Mouse (Mus musculus) lung, postnatal 0 days (tissue): ENCODE results near the gene Cxcr6. TPM values are rescaled to one million over a fixed set of nuclear protein-coding genes. Genes with fewer than 3 reads are reported as not detected.

Experiments
- ATAC-seq: fragments of 200-750 bp; cut with Nextera tagmentation; 2 replicates; pipeline ENCODE4 v1.8.0; 2017; ENCODE audit warnings: moderate library complexity
- DNase-seq: peaks from one replicate; pipeline ENCODE4 v3.0.0-alpha.2; 2016; ENCODE audit warnings: low spot score
- H3K27ac ChIP-seq: fragments of 300-500 bp; sonication (generic); 2 replicates; pipeline ENCODE4 v1.5.1; 2014; ENCODE audit warnings: antibody characterized with exemption, mild to moderate bottlenecking, low read length, mixed read lengths
- H3K27me3 ChIP-seq: fragments of 300-500 bp; sonication (generic); replicated peaks from 2 replicates; pipeline ENCODE4 v1.6.1; 2014; ENCODE audit warnings: low read length, mixed read lengths; ENCODE audit not compliant: insufficient read depth
- H3K36me3 ChIP-seq: fragments of 300-500 bp; sonication (generic); 2 replicates; pipeline ENCODE4 v1.6.1; 2014; ENCODE audit warnings: low read length, mixed read lengths; ENCODE audit not compliant: insufficient read depth
- H3K4me1 ChIP-seq: fragments of 300-500 bp; sonication (generic); 2 replicates; pipeline ENCODE4 v1.6.1; 2014; ENCODE audit warnings: antibody characterized with exemption, low read depth, low read length, mixed read lengths; ENCODE audit not compliant: insufficient read depth
- H3K4me2 ChIP-seq: fragments of 300-500 bp; sonication (generic); replicated peaks from 2 replicates; pipeline ENCODE4 v1.6.1; 2014; ENCODE audit warnings: low read depth, mild to moderate bottlenecking, low read length, moderate library complexity, mixed read lengths
- H3K4me3 ChIP-seq: fragments of 300-500 bp; sonication (generic); 2 replicates; pipeline ENCODE4 v1.5.1; 2014; ENCODE audit warnings: low read depth, low read length
- H3K9ac ChIP-seq: fragments of 300-500 bp; sonication (generic); replicated peaks from 2 replicates; pipeline ENCODE4 v1.6.1; 2014; ENCODE audit warnings: low read depth, mild to moderate bottlenecking
- H3K9me3 ChIP-seq: fragments of 300-500 bp; sonication (generic); 2 replicates; pipeline ENCODE4 v1.6.1; 2016; ENCODE audit warnings: low read length, mixed read lengths
- CTCF ChIP-seq: IDR thresholded peaks from 2 replicates; pipeline ENCODE4 v1.5.1; 2016; ENCODE audit warnings: antibody characterized with exemption, mild to moderate bottlenecking
- EP300 ChIP-seq: IDR thresholded peaks from 2 replicates; pipeline ENCODE4 v1.6.1; 2016; ENCODE audit warnings: antibody characterized with exemption, mild to moderate bottlenecking, control low read depth
- WGBS: fragments of 180-500 bp; shearing (Covaris S2); extraction: QIAGEN DNeasy Blood & Tissue Kit; methylation state at CpG from one replicate; pipeline ENCODE4 v1.1.7; 2014; 5-methylcytosine and 5-hydroxymethylcytosine counted together
- polyA plus RNA-seq: library from polyadenylated mRNA; unstranded; fragments of >200 nt; fragmentation: Nextera tagmentation; extraction: Ambion mirVana; gene quantifications from 2 replicates; pipeline ENCODE4 v1.2.1, GENCODE M21; 2015

Cxcr6 gene
- polyA plus RNA-seq, 1 experiment from 2014 or later, result 0.49 TPM

DNA sequence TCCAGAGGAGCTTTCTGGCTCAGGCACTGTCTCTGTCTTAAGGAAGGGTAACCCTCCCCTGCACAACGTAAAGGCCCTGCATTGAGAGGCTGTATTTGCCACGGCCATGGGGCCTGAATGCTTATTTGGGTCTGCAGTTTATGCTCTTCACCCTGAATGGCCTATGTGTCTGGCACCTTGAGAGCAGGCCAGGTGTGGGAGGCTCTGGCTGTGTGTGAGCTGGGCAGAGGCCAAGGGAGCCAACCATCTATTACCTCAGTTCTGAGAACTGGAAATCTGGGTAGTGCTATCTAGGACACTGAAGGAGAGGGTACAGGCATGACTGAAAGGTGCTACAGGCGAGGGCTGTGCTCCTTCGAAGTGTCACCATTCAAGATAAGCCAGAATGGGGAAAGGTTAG, 8.5 kb downstream of the Cxcr6 start:
- Histone ChIP-seq H3K9me3 (no peaks in the 10 kb centered on the region), H3K36me3 (peaks cover 46% of the 10 kb centered on the region), H3K4me1 (no peaks in the 10 kb centered on the region), H3K4me3 (no peak overlapping the region), H3K27me3 (no peaks in the 10 kb centered on the region), H3K9ac (no peak overlapping the region), H3K27ac (no peak overlapping the region), H3K4me2 (no peak overlapping the region)
- DNase-seq (no peak), ATAC-seq (no peak)
- TF ChIP-seq CTCF (no peak), EP300 (no peak)
- WGBS, result 75% methylated on average over 4 of the region's 4 CpGs

DNA sequence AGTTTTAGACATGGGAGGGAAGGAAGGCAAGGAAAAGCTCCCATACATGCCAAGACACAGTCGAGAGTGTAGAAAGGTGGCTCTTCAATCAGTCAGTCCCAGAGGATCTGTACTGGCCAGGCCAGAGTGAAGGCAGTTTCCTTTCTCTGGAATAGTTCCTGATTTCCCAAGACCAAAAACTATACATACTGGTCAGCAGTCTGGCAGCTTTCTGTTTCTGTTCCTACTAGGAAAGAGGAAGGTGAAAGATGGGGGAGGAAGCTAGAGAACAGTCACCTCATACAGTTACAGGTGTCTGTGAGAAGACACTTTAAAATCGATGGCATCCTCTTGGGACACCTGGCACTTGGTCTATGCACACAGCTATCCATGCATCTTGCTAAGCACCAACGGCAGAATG, 9.2 kb downstream of the Cxcr6 start:
- 79% methylated on average over 3 of the region's 3 CpGs for WGBS
- H3K9me3 ChIP-seq, result no peaks in the 10 kb centered on the region
- no peaks in the 10 kb centered on the region for H3K4me1 ChIP-seq
- H3K27ac ChIP-seq, result no peak overlapping the region
- peak; percentile 28 for DNase-seq
- no peak overlapping the region for H3K4me2 ChIP-seq
- no peak overlapping the region for H3K4me3 ChIP-seq
- peaks cover 41% of the 10 kb centered on the region for H3K36me3 ChIP-seq
- no peak for ATAC-seq
- H3K27me3 ChIP-seq, result no peaks in the 10 kb centered on the region
- no peak overlapping the region for H3K9ac ChIP-seq
- TF ChIP-seq EP300 (no peak), CTCF (no peak)

DNA sequence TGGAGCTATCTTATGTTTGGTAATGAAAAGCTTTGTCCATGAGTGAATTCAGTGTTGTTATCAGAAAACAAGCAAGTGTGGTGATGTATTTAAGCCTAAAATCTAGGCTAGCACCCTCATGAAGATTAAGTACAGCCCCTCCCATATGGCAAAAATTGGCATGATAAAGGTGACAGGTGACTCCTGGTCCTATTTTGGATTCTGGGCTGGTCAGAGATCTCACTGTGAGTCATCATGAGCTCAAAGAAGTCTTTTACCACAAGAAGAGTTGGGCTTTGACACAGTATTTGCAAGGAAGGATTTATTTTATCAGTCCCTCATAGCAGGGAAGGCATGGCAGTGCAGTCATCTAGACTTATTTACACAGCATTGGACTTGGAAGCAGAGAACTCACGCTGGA, 9.7 kb downstream of the Cxcr6 start:
- Histone ChIP-seq H3K4me1 (no peaks in the 10 kb centered on the region), H3K9ac (no peak overlapping the region), H3K4me2 (no peak overlapping the region), H3K27ac (no peak overlapping the region), H3K27me3 (no peaks in the 10 kb centered on the region), H3K36me3 (peaks cover 36% of the 10 kb centered on the region), H3K9me3 (no peaks in the 10 kb centered on the region), H3K4me3 (no peak overlapping the region)
- TF ChIP-seq CTCF (no peak), EP300 (no peak)
- DNase-seq (no peak), ATAC-seq (no peak)
- WGBS, result 48% methylated on average over 1 of the region's 1 CpGs

DNA sequence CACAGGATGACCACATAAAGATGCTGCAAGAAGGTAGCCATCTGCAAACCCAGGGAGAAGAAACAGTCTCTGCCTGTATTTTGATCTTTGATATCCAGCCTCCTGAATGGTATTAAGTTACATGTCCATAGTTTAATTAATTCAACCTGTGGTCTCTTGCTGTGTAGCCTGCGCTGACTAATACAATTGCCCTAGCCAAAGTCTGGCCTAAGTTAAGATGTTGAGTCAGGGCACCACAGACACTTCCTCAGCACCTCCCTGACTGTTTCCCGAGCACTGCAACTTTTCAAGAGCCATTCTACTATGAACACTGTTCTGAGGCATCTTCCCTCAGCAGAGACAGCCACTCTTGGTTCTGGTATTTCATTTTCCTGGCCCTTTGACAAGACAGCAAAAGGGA, 12.3 kb downstream of the Cxcr6 start:
- Histone ChIP-seq H3K4me1 (no peaks in the 10 kb centered on the region), H3K27me3 (no peaks in the 10 kb centered on the region), H3K36me3 (peaks cover 43% of the 10 kb centered on the region), H3K9ac (no peak overlapping the region), H3K4me2 (no peak overlapping the region), H3K4me3 (no peak overlapping the region), H3K9me3 (no peaks in the 10 kb centered on the region), H3K27ac (no peak overlapping the region)
- TF ChIP-seq EP300 (no peak), CTCF (no peak)
- DNase-seq (no peak), ATAC-seq (no peak)
- WGBS, result 84% methylated on average over 2 of the region's 2 CpGs

DNA sequence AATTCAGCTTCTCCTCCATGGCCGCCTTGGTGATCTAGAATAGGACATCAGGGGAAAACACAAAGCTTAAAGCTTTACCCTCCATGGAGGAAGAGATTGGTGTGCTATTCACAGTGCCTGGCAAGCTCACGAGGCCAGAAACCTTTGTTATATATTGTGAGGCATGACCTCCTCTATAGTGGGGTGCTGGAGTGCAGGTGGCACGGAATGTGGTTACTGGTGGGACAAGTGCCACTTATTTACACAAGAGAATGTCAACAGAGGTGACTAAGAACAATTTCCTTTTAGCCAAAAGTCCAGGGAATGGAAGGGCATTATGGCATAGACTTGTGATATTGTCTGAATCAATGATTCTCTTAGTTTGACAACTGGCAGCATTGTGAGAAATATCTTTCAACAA, 20.4 kb downstream of the Cxcr6 start:
- Histone ChIP-seq H3K36me3 (peaks cover 60% of the 10 kb centered on the region), H3K9ac (no peak overlapping the region), H3K4me2 (no peak overlapping the region), H3K4me1 (no peaks in the 10 kb centered on the region), H3K9me3 (no peaks in the 10 kb centered on the region), H3K27ac (peak overlapping the region; percentile 75), H3K27me3 (no peaks in the 10 kb centered on the region), H3K4me3 (no peak overlapping the region)
- TF ChIP-seq CTCF (no peak), EP300 (peak; percentile 84)
- peak; percentile 80 for DNase-seq
- ATAC-seq, result peak; percentile 91
- WGBS, result 67% methylated on average over 3 of the region's 3 CpGs

DNA sequence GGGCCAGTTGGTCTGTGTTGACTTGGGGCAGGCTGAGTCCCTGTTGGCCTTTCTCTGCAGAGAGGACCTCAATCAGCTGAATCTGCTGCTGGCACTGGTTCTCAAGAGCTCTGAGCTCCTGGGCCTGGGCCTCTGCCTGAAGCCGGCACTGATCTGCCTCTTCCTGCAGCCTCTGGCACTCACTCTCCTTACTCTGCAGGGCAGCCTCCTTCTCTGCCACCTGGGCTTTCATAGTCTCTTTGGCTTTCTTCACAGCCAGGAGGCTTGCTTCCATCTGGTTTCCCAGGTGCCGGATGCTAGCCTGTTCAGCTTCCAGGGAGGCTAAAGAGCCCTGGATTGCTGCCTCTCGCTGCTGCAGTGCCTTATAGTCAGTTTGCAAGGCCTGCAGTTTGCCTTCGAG, 22.6 kb downstream of the Cxcr6 start:
- H3K27me3 ChIP-seq, result no peaks in the 10 kb centered on the region
- H3K27ac ChIP-seq, result no peak overlapping the region
- TF ChIP-seq EP300 (no peak), CTCF (no peak)
- DNase-seq, result no peak
- no peaks in the 10 kb centered on the region for H3K4me1 ChIP-seq
- H3K36me3 ChIP-seq, result peaks cover 43% of the 10 kb centered on the region
- H3K9ac ChIP-seq, result no peak overlapping the region
- H3K4me3 ChIP-seq, result no peak overlapping the region
- 89% methylated on average over 4 of the region's 4 CpGs for WGBS
- no peaks in the 10 kb centered on the region for H3K9me3 ChIP-seq
- ATAC-seq, result no peak
- H3K4me2 ChIP-seq, result no peak overlapping the region

DNA sequence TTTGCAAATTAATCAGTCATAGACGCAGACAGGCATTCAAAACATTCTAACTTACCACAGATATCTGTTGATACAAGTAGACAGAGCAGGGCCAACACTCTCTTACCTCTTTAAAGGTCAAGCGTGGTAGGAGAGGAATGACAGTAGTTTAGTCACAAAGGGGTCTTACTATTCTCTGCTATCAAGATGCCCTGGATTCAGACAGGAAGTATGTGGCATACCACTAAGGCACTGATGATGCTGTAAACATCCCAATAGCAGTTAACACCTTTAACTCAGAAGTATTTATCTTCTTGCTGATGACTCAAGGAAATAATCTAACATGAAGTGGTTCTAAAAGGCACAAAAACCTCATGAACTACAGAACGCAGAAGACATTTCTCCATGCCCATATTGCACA, 29.6 kb downstream of the Cxcr6 start:
- WGBS, result 93% methylated on average over 3 of the region's 3 CpGs
- no peak overlapping the region for H3K27ac ChIP-seq
- H3K4me2 ChIP-seq, result no peak overlapping the region
- DNase-seq (no peak), ATAC-seq (no peak)
- no peaks in the 10 kb centered on the region for H3K9me3 ChIP-seq
- H3K36me3 ChIP-seq, result peaks cover 24% of the 10 kb centered on the region; the same call in 1 of the 2 replicates
- H3K9ac ChIP-seq, result no peak overlapping the region
- no peak for TF ChIP-seq CTCF
- TF ChIP-seq EP300, result no peak
- no peak overlapping the region for H3K4me3 ChIP-seq
- H3K4me1 ChIP-seq, result no peaks in the 10 kb centered on the region
- H3K27me3 ChIP-seq, result no peaks in the 10 kb centered on the region
